11 mouse cellular contexts compared by ENCODE assay signal in the genomic region with DNA sequence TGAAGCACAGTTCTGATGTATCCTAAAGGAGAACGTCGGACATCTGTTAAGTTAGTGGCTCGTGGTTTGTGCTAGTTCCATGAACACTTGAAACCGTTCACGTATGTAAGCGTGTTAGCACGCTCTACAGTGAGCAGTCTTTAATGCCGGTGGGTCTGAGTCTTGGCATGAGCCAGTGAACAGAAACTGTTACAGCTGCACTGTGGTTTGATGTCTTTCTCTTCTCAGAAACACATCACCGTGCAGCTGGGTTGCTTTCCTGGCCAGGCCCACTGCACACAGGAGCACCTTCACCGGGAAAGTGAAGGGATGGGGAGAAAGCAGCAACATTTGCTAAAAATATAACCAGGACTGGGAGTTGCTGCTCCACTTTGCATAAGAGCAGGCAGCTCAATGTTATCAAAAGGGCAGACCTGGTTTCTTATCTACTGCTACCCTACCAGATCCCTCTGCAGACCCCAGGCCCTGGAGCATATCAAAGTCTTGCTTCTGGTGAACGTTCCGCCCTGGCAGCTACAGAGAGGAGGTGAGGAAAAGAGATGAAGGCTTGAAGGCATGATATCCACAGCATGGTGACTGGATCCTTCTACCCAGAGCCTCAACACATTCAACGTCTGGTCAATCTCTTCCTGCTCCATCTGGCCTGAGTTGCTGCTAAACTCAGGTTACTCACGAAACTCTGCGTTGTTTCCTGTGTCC. TPM values are rescaled to one million over a fixed set of nuclear protein-coding genes. Genes with fewer than 3 reads are reported as not detected.
A peak's percentile ranks its signal among the peaks of the same experiment; 100 is the strongest.
DNase-seq lines count a peak whose midpoint lies in the region; ATAC-seq and TF ChIP-seq lines count a peak whose summit lies in the region.
"Had no signal": no experiment of that assay in that cellular context is flagged by ENCODE, and none has a peak within 500 bp of the region (broad histone marks: within the 10 kb centered on the region; RNA-seq: fewer than 3 reads in every experiment).

No protein-coding gene starts in this region.

- no peak for TF ChIP-seq CTCF in stomach, postnatal 0 days (IDR thresholded peaks at IDR 0.05; ENCODE audit: low read depth)

- H3K36me3 ChIP-seq in heart, embryonic 14.5 days (ENCODE audit: control insufficient read depth, insufficient read depth, low read length), result no peaks in the 10 kb centered on the region
- 0 out of 2 replicates have a peak, but pooled peaks cover 2% of the 10 kb centered on the region for H3K36me3 ChIP-seq in lung, embryonic 16.5 days (ENCODE audit: control insufficient read depth, insufficient read depth, low read length)
- H3K36me3 ChIP-seq in intestine, embryonic 16.5 days (ENCODE audit: control insufficient read depth, insufficient read depth, low read length), result no peaks in the 10 kb centered on the region
- no peaks in the 10 kb centered on the region for H3K36me3 ChIP-seq in stomach, postnatal 0 days (ENCODE audit: control insufficient read depth, insufficient read depth, low read length)

- DNase-seq in heart, adult 8-10 months (ENCODE audit: low spot score), result no peak
- DNase-seq in lung, postnatal 36 days, result no peak
- no peak for DNase-seq in stomach, postnatal 0 days (ENCODE audit: low spot score)
- no peak for DNase-seq in testis, postnatal 10 days (ENCODE audit: low spot score)
- DNase-seq: adrenal gland, postnatal 25 days; gastrocnemius, postnatal 25 days; thymus, postnatal 4 days had no signal

- no peak overlapping the region for H3K9ac ChIP-seq in heart, embryonic 14.5 days (ENCODE audit: low read length)
- no peak overlapping the region for H3K9ac ChIP-seq in lung, embryonic 16.5 days (ENCODE audit: low read length)
- no peak overlapping the region for H3K9ac ChIP-seq in intestine, embryonic 16.5 days (ENCODE audit: low read depth, low read length)
- no peak overlapping the region for H3K9ac ChIP-seq in stomach, postnatal 0 days (ENCODE audit: low read length)
- H3K9ac ChIP-seq: forebrain, embryonic 13.5 days had no signal

- no peak for TF ChIP-seq EP300 in stomach, postnatal 0 days (optimal IDR thresholded peaks at IDR 0.05)

- H3K4me1 ChIP-seq in heart, embryonic 14.5 days (ENCODE audit: control insufficient read depth in 2 of 2, insufficient read depth in 2 of 2, low read length in 2 of 2), result peaks cover 33 to 45% of the 10 kb centered on the region in 2 experiments
- H3K4me1 ChIP-seq in lung, embryonic 16.5 days (replicated peaks; ENCODE audit: control insufficient read depth, insufficient read depth, low read length), result peaks cover 17% of the 10 kb centered on the region
- peaks cover 17% of the 10 kb centered on the region for H3K4me1 ChIP-seq in intestine, embryonic 16.5 days (ENCODE audit: control insufficient read depth, insufficient read depth, low read length)
- no peaks in the 10 kb centered on the region; the same call in 1 of the 2 replicates for H3K4me1 ChIP-seq in stomach, postnatal 0 days (replicated peaks; ENCODE audit: control insufficient read depth, insufficient read depth)

- no peaks in the 10 kb centered on the region for H3K9me3 ChIP-seq in heart, embryonic 14.5 days (ENCODE audit: control insufficient read depth, low read length)
- no peaks in the 10 kb centered on the region for H3K9me3 ChIP-seq in lung, embryonic 16.5 days (ENCODE audit: control insufficient read depth, low read length)
- H3K9me3 ChIP-seq in intestine, embryonic 16.5 days (ENCODE audit: control insufficient read depth, low read length), result no peaks in the 10 kb centered on the region
- H3K9me3 ChIP-seq in stomach, postnatal 0 days (ENCODE audit: control insufficient read depth, low read length), result no peaks in the 10 kb centered on the region
- H3K9me3 ChIP-seq: forebrain, embryonic 13.5 days had no signal

- H3K27ac ChIP-seq in heart, embryonic 14.5 days (replicated peaks in 1 of 2; ENCODE audit: control insufficient read depth in 1 of 2, insufficient read depth in 1 of 2, low read depth in 2 of 2, low read length in 2 of 2), result peak overlapping the region; percentile 46 to 85
- H3K27ac ChIP-seq in lung, embryonic 16.5 days (ENCODE audit: low read length), result peak overlapping the region; percentile 78
- H3K27ac ChIP-seq in intestine, embryonic 16.5 days (ENCODE audit: low read length), result peak overlapping the region; percentile 40; the same call in 1 of the 2 replicates
- 0 out of 2 replicates have a peak overlapping the region, but pooled peaks have one; percentile 8 for H3K27ac ChIP-seq in stomach, postnatal 0 days (replicated peaks)
- H3K27ac ChIP-seq: forebrain, embryonic 13.5 days had no signal

- H3K27me3 ChIP-seq in heart, embryonic 14.5 days (ENCODE audit: control insufficient read depth, insufficient read depth, low read length), result no peaks in the 10 kb centered on the region
- no peaks in the 10 kb centered on the region for H3K27me3 ChIP-seq in lung, embryonic 16.5 days (ENCODE audit: control insufficient read depth, insufficient read depth, low read depth, low read length)
- H3K27me3 ChIP-seq in intestine, embryonic 16.5 days (replicated peaks; ENCODE audit: control insufficient read depth, insufficient read depth, low read length), result no peaks in the 10 kb centered on the region
- H3K27me3 ChIP-seq in stomach, postnatal 0 days (ENCODE audit: control insufficient read depth, insufficient read depth, low read length), result no peaks in the 10 kb centered on the region
- H3K27me3 ChIP-seq: forebrain, embryonic 13.5 days had no signal

- no peak overlapping the region for H3K4me3 ChIP-seq in heart, embryonic 14.5 days (ENCODE audit: control insufficient read depth in 1 of 2, insufficient read depth in 1 of 2, low read depth in 1 of 2, low read length in 2 of 2)
- H3K4me3 ChIP-seq in lung, embryonic 16.5 days (ENCODE audit: low read length), result no peak overlapping the region
- H3K4me3 ChIP-seq in intestine, embryonic 16.5 days (ENCODE audit: low read length), result no peak overlapping the region
- H3K4me3 ChIP-seq in stomach, postnatal 0 days (ENCODE audit: low read depth, low read length), result no peak overlapping the region
- H3K4me3 ChIP-seq: forebrain, embryonic 13.5 days had no signal

- 30% methylated on average over 15 of the region's 15 CpGs for WGBS in heart, embryonic 14.5 days
- WGBS in lung, embryonic 16.5 days, result 69% methylated on average over 15 of the region's 15 CpGs
- WGBS in intestine, embryonic 16.5 days, result 69% methylated on average over 15 of the region's 15 CpGs
- 63% methylated on average over 15 of the region's 15 CpGs for WGBS in stomach, postnatal 0 days

- ATAC-seq in heart, embryonic 14.5 days (ENCODE audit: insufficient number of reproducible peaks, insufficient read depth, low FRiP score, low read depth), result peak; percentile 76
- ATAC-seq in lung, embryonic 16.5 days (ENCODE audit: low read depth), result no peak
- ATAC-seq in intestine, embryonic 16.5 days, result no peak
- no peak for ATAC-seq in stomach, postnatal 0 days (ENCODE audit: low FRiP score, low TSS enrichment)
- ATAC-seq: forebrain, embryonic 13.5 days had no signal

- H3K4me2 ChIP-seq in heart, embryonic 14.5 days (ENCODE audit: low read length), result peak overlapping the region; percentile 27
- no peak overlapping the region for H3K4me2 ChIP-seq in lung, embryonic 16.5 days (ENCODE audit: low read depth, low read length)
- H3K4me2 ChIP-seq in intestine, embryonic 16.5 days (ENCODE audit: low read depth, low read length), result no peak overlapping the region
- no peak overlapping the region for H3K4me2 ChIP-seq in stomach, postnatal 0 days (replicated peaks; ENCODE audit: low read depth)
- H3K4me2 ChIP-seq: forebrain, embryonic 13.5 days had no signal

RNA-seq across cellular contexts. Expression of gene Sema5a, which starts 21.7 kb away (rescaled TPM):
- polyA plus RNA-seq in heart, embryonic 14.5 days (2014; fragmentation: Nextera tagmentation; extraction: Ambion mirVana), result 8.4 and 10.0 TPM in 2 replicates
- total RNA-seq in heart, adult 8-10 months (2022), result 1 to 10 TPM; 4.2 to 8.8 (median 5.5) TPM
- 13.6 and 14.0 TPM in 2 replicates for polyA plus RNA-seq in lung, embryonic 16.5 days (2015; fragmentation: Nextera tagmentation; extraction: Ambion mirVana)
- 11.8 and 12.0 TPM in 2 replicates for polyA plus RNA-seq in intestine, embryonic 16.5 days (2015; fragmentation: Nextera tagmentation; extraction: Ambion mirVana)
- 5.5 and 6.2 TPM in 2 replicates for polyA plus RNA-seq in stomach, postnatal 0 days (2015; fragmentation: Nextera tagmentation; extraction: Ambion mirVana)

Comparison
In these comparisons a context has a peak if more than half of its experiments do, and no peak if none do; other contexts are left out.
1. H3K27ac ChIP-seq: peak in every context shown above with its lines; median percentile 78 in lung, embryonic 16.5 days; 66 in heart, embryonic 14.5 days; 40 in intestine, embryonic 16.5 days; 8 in stomach, postnatal 0 days.